Mouse (Mus musculus) CH12.LX (cell line): ENCODE results near the gene Lat. TPM values are rescaled to one million over a fixed set of nuclear protein-coding genes. Genes with fewer than 3 reads are reported as not detected.

Experiments used
- DNase-seq: peaks from one replicate; pipeline ENCODE4 v3.0.0-alpha.2; 2013; ENCODE audit errors: extremely low read depth
- H3K27ac ChIP-seq: 2 replicates; pipeline ENCODE4 v1.5.1; 2012; ENCODE audit warnings: low read depth, mild to moderate bottlenecking, control low read depth, moderate library complexity; ENCODE audit not compliant: insufficient read depth
- H3K27me3 ChIP-seq: replicated peaks from 2 replicates; pipeline ENCODE3; 2012; ENCODE audit warnings: inconsistent platforms
- H3K36me3 ChIP-seq, 2 experiments: replicated peaks in 1 of 2; 2 replicates each; pipeline versions ENCODE3 to v1.6.1; 2012; ENCODE audit warnings: inconsistent platforms in 1 of 2, low read length in 1 of 2, mild to moderate bottlenecking in 1 of 2, mixed read lengths in 1 of 2, moderate library complexity in 1 of 2; ENCODE audit not compliant: control insufficient read depth in 1 of 2, insufficient read depth in 1 of 2
- H3K4me1 ChIP-seq, 2 experiments: 2 replicates each; pipeline ENCODE4 v1.6.1; 2012; ENCODE audit warnings: inconsistent platforms in 1 of 2, moderate library complexity in 1 of 2; ENCODE audit not compliant: insufficient read depth in 2 of 2, control insufficient read depth in 1 of 2
- H3K4me2 ChIP-seq: 2 replicates; pipeline ENCODE4 v1.6.1; 2012; ENCODE audit warnings: low read depth, mild to moderate bottlenecking, control low read depth; ENCODE audit not compliant: poor library complexity, insufficient read depth, severe bottlenecking
- H3K4me3 ChIP-seq, 3 experiments: fragments of 150-350 bp in 1 of 3; sonication (generic) in 1 of 3; replicated peaks in 1 of 3; 2 replicates each; pipeline versions ENCODE3 to v1.5.1; 2011 to 2012; ENCODE audit warnings: low read depth in 2 of 3, low read length in 2 of 3, mild to moderate bottlenecking in 2 of 3, moderate library complexity in 2 of 3, control low read depth in 1 of 3, improper control_type of control experiment in 1 of 3, inconsistent platforms in 1 of 3, mixed read lengths in 1 of 3; ENCODE audit not compliant: poor library complexity in 1 of 3
- H3K79me2 ChIP-seq: replicated peaks from 2 replicates; pipeline ENCODE4 v1.6.1; 2012; ENCODE audit warnings: mild to moderate bottlenecking, moderate library complexity; ENCODE audit not compliant: control insufficient read depth, poor library complexity, insufficient read depth, severe bottlenecking; ENCODE audit errors: extremely low read depth
- H3K9ac ChIP-seq: 2 replicates; pipeline ENCODE4 v1.6.1; 2012; ENCODE audit warnings: low read depth, mild to moderate bottlenecking, control low read depth, moderate library complexity; ENCODE audit not compliant: insufficient read depth
- H3K9me3 ChIP-seq: replicated peaks from 2 replicates; pipeline ENCODE3; 2012; ENCODE audit warnings: low read length, inconsistent platforms, mixed read lengths
- CHD2 ChIP-seq: IDR thresholded peaks from 2 replicates; pipeline ENCODE4 v1.6.1; 2011; ENCODE audit warnings: low read length, improper control_type of control experiment
- CTCF ChIP-seq, 2 experiments: IDR thresholded peaks in 1 of 2; conservative IDR thresholded peaks in 1 of 2; 2 replicates each; pipeline ENCODE4 v1.5.1; 2011 to 2012; ENCODE audit warnings: low read depth in 2 of 2, low read length in 2 of 2, improper control_type of control experiment in 1 of 2, inconsistent platforms in 1 of 2, mild to moderate bottlenecking in 1 of 2, moderate library complexity in 1 of 2
- E2F4 ChIP-seq: IDR thresholded peaks from 2 replicates; pipeline ENCODE4 v1.6.1; 2011; ENCODE audit warnings: low read depth, low read length, improper control_type of control experiment; ENCODE audit not compliant: insufficient replicate concordance
- ELF1 ChIP-seq: IDR thresholded peaks from 2 replicates; pipeline ENCODE4 v1.6.1; 2014; ENCODE audit warnings: low read depth, mild to moderate bottlenecking, inconsistent platforms, low read length, improper control_type of control experiment
- EP300 ChIP-seq: IDR thresholded peaks from 2 replicates; pipeline ENCODE4 v1.6.1; 2011; ENCODE audit warnings: low read length, improper control_type of control experiment
- ETS1 ChIP-seq: conservative IDR thresholded peaks from 2 replicates; pipeline ENCODE4 v1.6.1; 2012; ENCODE audit warnings: low read depth, mild to moderate bottlenecking, inconsistent platforms, low read length, improper control_type of control experiment, moderate library complexity
- HCFC1 ChIP-seq: IDR thresholded peaks from 2 replicates; pipeline ENCODE4 v1.6.1; 2012; ENCODE audit warnings: low read depth, mild to moderate bottlenecking, inconsistent platforms, low read length, improper control_type of control experiment
- IRF4 ChIP-seq: IDR thresholded peaks from 2 replicates; pipeline ENCODE4 v1.6.1; 2014; ENCODE audit warnings: low read depth, mild to moderate bottlenecking, inconsistent platforms, low read length, improper control_type of control experiment
- JUN ChIP-seq: IDR thresholded peaks from 2 replicates; pipeline ENCODE4 v1.6.1; 2011; ENCODE audit warnings: low read depth, mild to moderate bottlenecking, low read length, improper control_type of control experiment, moderate library complexity; ENCODE audit not compliant: insufficient read depth
- KAT2A ChIP-seq: IDR thresholded peaks from 2 replicates; pipeline ENCODE4 v1.6.1; 2012; ENCODE audit warnings: low read length, improper control_type of control experiment, inconsistent platforms; ENCODE audit not compliant: insufficient replicate concordance
- MAFK ChIP-seq: IDR thresholded peaks from 2 replicates; pipeline ENCODE4 v1.6.1; 2011; ENCODE audit warnings: low read length, improper control_type of control experiment; ENCODE audit not compliant: insufficient replicate concordance
- MAX ChIP-seq: IDR thresholded peaks from 2 replicates; pipeline ENCODE4 v1.6.1; 2011; ENCODE audit warnings: low read length, improper control_type of control experiment
- MAZ ChIP-seq: IDR thresholded peaks from 2 replicates; pipeline ENCODE4 v1.6.1; 2012; ENCODE audit warnings: low read depth, mild to moderate bottlenecking, inconsistent platforms, low read length, improper control_type of control experiment, moderate library complexity
- MXI1 ChIP-seq: IDR thresholded peaks from 2 replicates; pipeline ENCODE4 v1.6.1; 2011; ENCODE audit warnings: mild to moderate bottlenecking, low read depth, low read length, improper control_type of control experiment
- MYC ChIP-seq: IDR thresholded peaks from 2 replicates; pipeline ENCODE4 v1.6.1; 2011; ENCODE audit warnings: low read depth, mild to moderate bottlenecking, improper control_type of control experiment, low read length
- NRF1 ChIP-seq: IDR thresholded peaks from 2 replicates; pipeline ENCODE4 v1.6.1; 2014; ENCODE audit warnings: low read depth, mild to moderate bottlenecking, inconsistent platforms, low read length, improper control_type of control experiment, moderate library complexity
- PAX5 ChIP-seq: IDR thresholded peaks from 2 replicates; pipeline ENCODE4 v1.6.1; 2012; ENCODE audit warnings: low read length, inconsistent platforms, mixed read lengths
- POLR2A ChIP-seq: IDR thresholded peaks from 2 replicates; pipeline ENCODE4 v1.6.1; 2011; ENCODE audit warnings: low read depth, mild to moderate bottlenecking, improper control_type of control experiment, low read length
- POLR2AphosphoS2 ChIP-seq: IDR thresholded peaks from 2 replicates; pipeline ENCODE4 v1.6.1; 2011; ENCODE audit warnings: low read depth, low read length, improper control_type of control experiment
- RAD21 ChIP-seq: IDR thresholded peaks from 2 replicates; pipeline ENCODE4 v1.6.1; 2011; ENCODE audit warnings: low read depth, mild to moderate bottlenecking, low read length, improper control_type of control experiment, moderate library complexity
- RCOR1 ChIP-seq: conservative IDR thresholded peaks from 2 replicates; pipeline ENCODE4 v1.6.1; 2012; ENCODE audit warnings: low read depth, mild to moderate bottlenecking, inconsistent platforms, low read length, improper control_type of control experiment
- SMC3 ChIP-seq: IDR thresholded peaks from 2 replicates; pipeline ENCODE4 v1.6.1; 2011; ENCODE audit warnings: low read depth, low read length, improper control_type of control experiment
- UBTF ChIP-seq: IDR thresholded peaks from 2 replicates; pipeline ENCODE4 v1.6.1; 2012; ENCODE audit warnings: low read depth, mild to moderate bottlenecking, inconsistent platforms, low read length, improper control_type of control experiment, moderate library complexity
- USF2 ChIP-seq: conservative IDR thresholded peaks from 2 replicates; pipeline ENCODE4 v1.6.1; 2011; ENCODE audit warnings: low read depth, low read length, improper control_type of control experiment
- ZKSCAN1 ChIP-seq: IDR thresholded peaks from 2 replicates; pipeline ENCODE4 v1.6.1; 2012; ENCODE audit warnings: low read depth, inconsistent platforms, low read length, improper control_type of control experiment, borderline replicate concordance
- ZMIZ1 ChIP-seq: IDR thresholded peaks from 2 replicates; pipeline ENCODE4 v1.6.1; 2012; ENCODE audit warnings: low read depth, mild to moderate bottlenecking, inconsistent platforms, low read length, improper control_type of control experiment
- dilution Hi-C: fragments of 300-500 bp; cut with MboI; formaldehyde crosslinking; loops from 2 replicates; pipeline ENCODE4 v1.14.3; 2020; ENCODE audit warnings: low sequenced_read_pairs; ENCODE audit not compliant: extremely low pct_unique_long_range_greater_than_20kb, extremely low pct_ligation_motif_present
- in situ Hi-C: fragments of 300-500 bp; cut with MboI; formaldehyde crosslinking; loops from 3 replicates; pipeline ENCODE4 v1.14.3; 2019; ENCODE audit warnings: low sequenced_read_pairs, low pct_ligation_motif_present, low pct_unique_long_range_greater_than_20kb, mixed read lengths
- polyA plus RNA-seq: library from polyadenylated mRNA; unstranded; fragments of >175 nt; gene quantifications from 2 replicates; pipeline ENCODE4 v1.2.1, GENCODE M21; 2012; ENCODE audit warnings: low read depth; ENCODE audit not compliant: insufficient read length
- total RNA-seq, 2 experiments: library from RNA; depleted of rRNA; stranded (reverse); fragments of 300-350 nt in 1 of 2; fragments of >200 nt in 1 of 2; gene quantifications; 2 replicates each; pipeline ENCODE4 v1.2.3; 2012 to 2014

Gene Lat
- total and polyA plus RNA-seq, 3 experiments: 0.42 to 1.1 (median 0.55) TPM

- H3K9me3 ChIP-seq: no peaks in the 10 kb centered on the region
- H3K9ac ChIP-seq: no peak overlapping the region
- no peaks in the 10 kb centered on the region for H3K36me3 ChIP-seq
- peaks cover 2% of the 10 kb centered on the region in 2 experiments; a peak in 3 of 4 replicates for H3K4me1 ChIP-seq
- no peak overlapping the region for H3K4me3 ChIP-seq
- H3K27me3 ChIP-seq: peaks cover 9% of the 10 kb centered on the region
- in situ Hi-C loops: no loop called here
- dilution Hi-C loops: no loop called here
- no peak for DNase-seq
- H3K79me2 ChIP-seq: no peaks in the 10 kb centered on the region
- H3K4me2 ChIP-seq: no peak overlapping the region
- H3K27ac ChIP-seq: no peak overlapping the region
- TF ChIP-seq MXI1 (no peak), KAT2A (no peak), CTCF (conservative IDR thresholded peaks at IDR 0.05 in 1 of 2, IDR thresholded peaks at IDR 0.05 in 1 of 2; ENCODE audit: low read depth in 2 of 2, low read length in 2 of 2) (no peak), POLR2A (no peak), USF2 (no peak), MAZ (no peak), PAX5 (no peak), EP300 (no peak), IRF4 (no peak), ELF1 (no peak), HCFC1 (no peak), E2F4 (no peak), ZMIZ1 (no peak), UBTF (no peak), NRF1 (no peak), POLR2AphosphoS2 (no peak), ETS1 (no peak), SMC3 (no peak)
Observed at GRCm38 (mm10) chr7:126348293-126348692, 21.1 kb downstream of the Lat start.

GRCm38 (mm10) chr7:126347098-126347497, 22.3 kb downstream of the Lat start:
- dilution Hi-C loops (no loop called here), in situ Hi-C loops (no loop called here)
- H3K9ac ChIP-seq: no peak overlapping the region
- no peak for DNase-seq
- no peak overlapping the region for H3K4me2 ChIP-seq
- no peaks in the 10 kb centered on the region for H3K9me3 ChIP-seq
- TF ChIP-seq E2F4 (no peak), MAFK (no peak), UBTF (no peak), POLR2AphosphoS2 (no peak), MYC (no peak), ZKSCAN1 (no peak), MAX (no peak), CHD2 (no peak), JUN (no peak), PAX5 (no peak), RCOR1 (no peak), RAD21 (no peak)
- H3K79me2 ChIP-seq: no peaks in the 10 kb centered on the region; the same call in 1 of the 2 replicates
- H3K36me3 ChIP-seq: no peaks in the 10 kb centered on the region
- peaks cover 9% of the 10 kb centered on the region for H3K27me3 ChIP-seq
- no peak overlapping the region for H3K27ac ChIP-seq
- H3K4me3 ChIP-seq: no peak overlapping the region
- H3K4me1 ChIP-seq: peaks cover 0 to 2% of the 10 kb centered on the region in 2 experiments; a peak in 1 of 4 replicates
